Mouse (Mus musculus): ENCODE results near the gene 4933402J07Rik.

GRCm38 (mm10) chr8:87620225-87620624, 56.6 kb downstream of the 4933402J07Rik start:
- TF ChIP-seq CTCF (IDR thresholded peaks at IDR 0.05; ENCODE audit: control insufficient read depth, insufficient read depth, low read length), result no peak
- no peak for TF ChIP-seq POLR2A (IDR thresholded peaks at IDR 0.05; ENCODE audit: borderline replicate concordance, control insufficient read depth, low read depth, low read length)

Data from bone marrow, adult 2 months (tissue).